12 mouse cellular contexts compared by ENCODE assay signal in genomic region chr16:43500132-43500853, GRCm38 (mm10).
A peak's percentile ranks its signal among the peaks of the same experiment; 100 is the strongest.
DNase-seq lines count a peak whose midpoint lies in the region; ATAC-seq and TF ChIP-seq lines count a peak whose summit lies in the region.
"Had no signal": no experiment of that assay in that cellular context is flagged by ENCODE, and none has a peak within 500 bp of the region (broad histone marks: within the 10 kb centered on the region; RNA-seq: fewer than 3 reads in every experiment).

No protein-coding gene starts in this region.

- H3K27me3 ChIP-seq in midbrain, postnatal 0 days (ENCODE audit: insufficient read depth, low read length): no peaks in the 10 kb centered on the region
- H3K27me3 ChIP-seq in midbrain, embryonic 14.5 days (ENCODE audit: control insufficient read depth, insufficient read depth, low read length): 0 out of 2 replicates have a peak, but pooled peaks cover 1% of the 10 kb centered on the region

- intact Hi-C loops in heart, postnatal 25 days (cut with DNase I): loop anchor here (5.0 kb wide), 3 partner anchors 33 to 72 kb away; no protein-coding TSS in a partner anchor

- WGBS in midbrain, postnatal 0 days: 78% methylated on average over 8 of the region's 8 CpGs
- 76% methylated on average over 8 of the region's 8 CpGs for WGBS in midbrain, embryonic 14.5 days

- no peak overlapping the region for H3K9ac ChIP-seq in midbrain, postnatal 0 days (replicated peaks; ENCODE audit: low read length, poor library complexity, severe bottlenecking)
- no peak overlapping the region for H3K9ac ChIP-seq in midbrain, embryonic 14.5 days (replicated peaks; ENCODE audit: low read length)

- ATAC-seq in midbrain, postnatal 0 days (ENCODE audit: low FRiP score): no peak
- no peak for ATAC-seq in midbrain, embryonic 14.5 days (ENCODE audit: low FRiP score, low TSS enrichment)

- no peaks in the 10 kb centered on the region for H3K9me3 ChIP-seq in midbrain, postnatal 0 days (ENCODE audit: low read length)
- no peaks in the 10 kb centered on the region for H3K9me3 ChIP-seq in midbrain, embryonic 14.5 days (ENCODE audit: control insufficient read depth, low read length)
- H3K9me3 ChIP-seq: limb, embryonic 10.5 days had no signal

- TF ChIP-seq CTCF in midbrain, postnatal 0 days (IDR thresholded peaks at IDR 0.05): peak; percentile 28; the same call in 1 of the 2 replicates

- no peak overlapping the region for H3K4me3 ChIP-seq in midbrain, postnatal 0 days (ENCODE audit: low read depth, low read length)
- H3K4me3 ChIP-seq in midbrain, embryonic 14.5 days (replicated peaks; ENCODE audit: low read depth, low read length): no peak overlapping the region
- H3K4me3 ChIP-seq: limb, embryonic 10.5 days had no signal

- H3K4me2 ChIP-seq in midbrain, postnatal 0 days (ENCODE audit: low read depth, low read length, poor library complexity, severe bottlenecking): no peak overlapping the region
- no peak overlapping the region for H3K4me2 ChIP-seq in midbrain, embryonic 14.5 days (ENCODE audit: low read length)

- no peaks in the 10 kb centered on the region for H3K4me1 ChIP-seq in midbrain, postnatal 0 days (ENCODE audit: insufficient read depth, low read length)
- peaks cover 10% of the 10 kb centered on the region for H3K4me1 ChIP-seq in midbrain, embryonic 14.5 days (ENCODE audit: control insufficient read depth, insufficient read depth, low read length)

- no peak overlapping the region for H3K27ac ChIP-seq in midbrain, postnatal 0 days (ENCODE audit: low read depth, low read length)
- no peak overlapping the region for H3K27ac ChIP-seq in midbrain, embryonic 14.5 days (replicated peaks; ENCODE audit: low read depth, low read length)
- H3K27ac ChIP-seq: limb, embryonic 10.5 days; macrophage had no signal

- DNase-seq in adrenal gland, adult 2 months: peak; percentile 33
- no peak for DNase-seq in adrenal gland, postnatal 36 days
- peak; percentile 58 to 64 for DNase-seq in heart, adult 18-20 months
- DNase-seq in heart, postnatal 25 days (ENCODE audit: low spot score): no peak
- DNase-seq in midbrain, postnatal 0 days (ENCODE audit: low spot score): no peak
- no peak for DNase-seq in midbrain, embryonic 14.5 days
- no peak for DNase-seq in yolk sac, embryonic 10.5 days (ENCODE audit: low spot score)
- DNase-seq in embryo, embryonic 10.5 days (ENCODE audit: low spot score): no peak
- DNase-seq: adrenal gland, postnatal 25 days; thymus, postnatal 25 days had no signal

- no peaks in the 10 kb centered on the region for H3K36me3 ChIP-seq in midbrain, postnatal 0 days (ENCODE audit: insufficient read depth, low read length)
- no peaks in the 10 kb centered on the region for H3K36me3 ChIP-seq in midbrain, embryonic 14.5 days (ENCODE audit: control insufficient read depth, insufficient read depth, low read length)
- H3K36me3 ChIP-seq: limb, embryonic 10.5 days had no signal

Comparison
In these comparisons a context has a peak if more than half of its experiments do, and no peak if none do; other contexts are left out.
1. DNase-seq: peak in adrenal gland, adult 2 months (single experiment) and heart, adult 18-20 months (2 of 2); none in adrenal gland, postnatal 36 days (0 of 2), heart, postnatal 25 days (single experiment), midbrain, postnatal 0 days (single experiment), midbrain, embryonic 14.5 days (single experiment), yolk sac, embryonic 10.5 days (single experiment) and embryo, embryonic 10.5 days (single experiment).